Mouse (Mus musculus) ovary, postnatal 10 days (tissue): ENCODE measurements at regions not wholly inside any gene's neighbourhood (a gene's known extent, or its start where the extent isn't known, plus 50 kb on each side); places are given as distances from the start of the nearest gene placed in this dataset.

Experiments
- DNase-seq: peaks from one replicate; pipeline ENCODE4 v3.0.0; 2022; ENCODE audit warnings: low spot score

- no peak for DNase-seq
These were observed 216.4 kb downstream of the Lmx1a start for GRCm38 (mm10) chr1:167905424-167905823.

- no peak for DNase-seq
These were observed 223.0 kb downstream of the Lmx1a start for GRCm38 (mm10) chr1:167912074-167912473.

- DNase-seq, result peak; percentile 56
These were observed 226.0 kb downstream of the Lmx1a start for GRCm38 (mm10) chr1:167914982-167915561.

GRCm38 (mm10) chr1:167915578-167916275, 226.7 kb downstream of the Lmx1a start:
- no peak for DNase-seq

- DNase-seq, result no peak
These were observed 233.9 kb downstream of the Lmx1a start for GRCm38 (mm10) chr1:167922917-167923316.

- DNase-seq, result no peak
These were observed 239.0 kb downstream of the Lmx1a start for GRCm38 (mm10) chr1:167928060-167928467.

- DNase-seq, result no peak
These were observed 240.8 kb downstream of the Lmx1a start for GRCm38 (mm10) chr1:167929729-167930341.

GRCm38 (mm10) chr1:167932088-167932487, 243.1 kb downstream of the Lmx1a start:
- no peak for DNase-seq

GRCm38 (mm10) chr1:167936726-167937125, 247.7 kb downstream of the Lmx1a start:
- no peak for DNase-seq

- DNase-seq, result no peak
These were observed 249.1 kb downstream of the Lmx1a start for GRCm38 (mm10) chr1:167938176-167938575.

- no peak for DNase-seq
These were observed 253.0 kb downstream of the Lmx1a start for GRCm38 (mm10) chr1:167942037-167942470.

- DNase-seq, result no peak
These were observed 254.1 kb downstream of the Lmx1a start for GRCm38 (mm10) chr1:167943121-167943520.

- DNase-seq, result no peak
These were observed 256.7 kb downstream of the Lmx1a start for GRCm38 (mm10) chr1:167945615-167946252.

GRCm38 (mm10) chr1:167947866-167948265, 258.8 kb downstream of the Lmx1a start:
- no peak for DNase-seq

GRCm38 (mm10) chr1:167951717-167952116, 262.7 kb downstream of the Lmx1a start:
- DNase-seq, result no peak

- no peak for DNase-seq
These were observed 269.5 kb downstream of the Lmx1a start for GRCm38 (mm10) chr1:167958531-167958930.

GRCm38 (mm10) chr1:167969545-167969944, 280.5 kb downstream of the Lmx1a start:
- no peak for DNase-seq

GRCm38 (mm10) chr1:167969985-167970384, 280.9 kb downstream of the Lmx1a start:
- DNase-seq, result no peak

- no peak for DNase-seq
These were observed 287.7 kb downstream of the Lmx1a start for GRCm38 (mm10) chr1:167976708-167977107.

GRCm38 (mm10) chr1:167979187-167979586, 290.1 kb downstream of the Lmx1a start:
- DNase-seq, result no peak

GRCm38 (mm10) chr1:167979588-167979987, 290.6 kb downstream of the Lmx1a start:
- no peak for DNase-seq

- DNase-seq, result no peak
These were observed 292.3 kb downstream of the Lmx1a start for GRCm38 (mm10) chr1:167981292-167981691.

GRCm38 (mm10) chr1:168007456-168007855, 318.4 kb downstream of the Lmx1a start:
- no peak for DNase-seq
